Mouse (Mus musculus) ES-Bruce4 (cell line): Measurements from ENCODE around the gene 2310034G01Rik.

ENCODE experiments used
- CTCF ChIP-seq: IDR thresholded peaks from one replicate; pipeline ENCODE4 v1.8.1; 2011; ENCODE audit warnings: low read depth, low read length
- POLR2A ChIP-seq: IDR thresholded peaks from one replicate; pipeline ENCODE4 v1.8.1; 2011; ENCODE audit warnings: low read length; ENCODE audit not compliant: insufficient read depth

- no peak for TF ChIP-seq CTCF
- TF ChIP-seq POLR2A = no peak
Measured at GRCm38 (mm10) chr19:46347146-46347545, 3.0 kb downstream of the 2310034G01Rik start.
